Mouse (Mus musculus) ZHBTc4 (cell line): ENCODE data around the gene Padi1.
A peak's percentile ranks its signal among the peaks of the same experiment; 100 is the strongest.

ENCODE experiments used
- DNase-seq: peaks from one replicate; pipeline ENCODE4 v3.0.0-alpha.2; 2011; ENCODE audit warnings: low read depth, low spot score

Padi1 gene

DNA sequence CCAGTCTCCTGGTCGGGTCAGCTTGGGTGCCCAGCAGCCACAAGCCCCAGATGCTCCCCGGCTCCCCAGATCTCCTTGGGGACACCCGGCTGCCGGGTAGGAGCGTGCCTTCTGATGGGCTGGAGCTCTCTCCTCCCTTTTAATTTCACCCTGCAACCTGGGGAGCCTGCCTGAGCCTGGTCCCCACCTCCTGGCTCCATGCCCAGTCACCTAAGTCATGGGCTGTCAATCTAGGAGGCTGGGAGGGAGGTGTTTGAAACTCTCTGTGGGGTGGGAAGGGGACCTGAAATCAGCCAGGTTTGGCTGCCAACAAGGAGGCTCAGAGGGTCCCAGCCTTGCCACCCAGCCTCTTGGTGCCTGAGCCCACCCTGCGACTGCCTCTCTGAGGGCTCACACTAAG is at the start of gene Padi1:
Padi1 (minus strand) TSS at position 113 of the 400 bp plus-strand sequence.
- no peak for DNase-seq

DNA sequence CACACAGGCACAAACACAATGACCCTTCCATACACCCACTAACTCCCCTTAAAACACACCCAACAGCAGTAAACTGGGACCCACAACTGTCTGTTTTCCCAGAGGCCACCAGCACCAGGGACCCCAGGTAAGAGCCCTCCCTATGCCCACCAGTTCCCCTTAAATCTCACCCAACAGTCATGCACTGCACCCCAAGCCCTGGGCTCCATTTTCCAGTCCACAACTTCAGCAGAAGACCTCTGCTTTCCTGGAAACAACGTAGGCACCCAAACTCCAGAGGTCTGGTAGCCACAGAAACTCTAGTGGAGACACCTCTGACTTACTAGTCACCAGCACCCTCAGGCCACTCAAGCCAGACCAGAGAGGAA is 46.6 kb upstream of the Padi1 start:
- no peak for DNase-seq

DNA sequence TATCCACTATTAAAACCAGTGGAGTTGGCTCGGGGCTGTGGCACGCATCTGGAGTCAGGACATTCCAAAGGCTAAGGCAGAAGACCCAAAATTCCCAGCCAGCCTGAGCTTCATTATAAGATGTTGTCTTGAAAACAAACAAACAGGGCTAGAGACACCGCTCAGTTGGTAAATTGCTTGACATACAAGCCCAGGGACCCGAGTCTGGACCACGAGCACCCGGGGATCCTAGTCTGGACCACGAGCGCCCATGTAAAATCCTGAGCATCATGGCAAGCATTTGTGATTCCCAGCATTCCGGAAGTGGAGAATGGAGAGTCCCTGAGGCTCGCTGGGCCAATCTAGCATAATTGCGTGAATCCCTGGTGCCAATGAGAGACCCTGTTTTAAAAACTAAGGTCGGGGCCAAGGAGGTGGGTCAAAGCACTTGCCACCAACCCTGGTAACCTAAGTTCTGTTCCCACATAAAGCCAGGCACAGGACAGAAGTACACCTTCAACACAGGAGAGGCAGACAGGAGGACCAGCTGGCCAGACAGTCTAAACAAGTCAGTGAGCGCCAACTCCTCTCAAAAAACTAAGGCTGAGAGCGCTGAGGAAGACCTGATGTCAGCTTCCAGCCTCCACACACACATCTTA is 46.1 kb upstream of the Padi1 start:
- no peak for DNase-seq

DNA sequence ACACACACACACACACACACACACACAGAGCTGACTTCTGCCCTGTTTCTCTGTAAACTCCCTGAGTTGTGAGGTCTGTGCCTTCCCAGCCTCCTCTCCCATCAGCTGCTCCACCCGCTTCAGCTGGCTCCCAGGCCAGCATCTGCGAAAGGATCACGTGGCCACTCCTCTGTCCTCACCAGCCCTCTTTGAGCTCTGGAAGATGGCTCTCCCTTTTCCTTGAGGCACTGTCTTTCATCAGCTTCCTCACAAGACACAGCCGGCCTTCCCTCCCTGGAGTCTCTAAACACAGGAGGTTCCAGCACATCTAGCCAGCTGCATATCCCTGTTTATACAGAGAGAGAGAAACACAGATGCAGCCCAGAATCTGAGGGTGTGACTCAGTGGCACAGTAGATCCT is 38.3 kb upstream of the Padi1 start:
- no peak for DNase-seq

DNA sequence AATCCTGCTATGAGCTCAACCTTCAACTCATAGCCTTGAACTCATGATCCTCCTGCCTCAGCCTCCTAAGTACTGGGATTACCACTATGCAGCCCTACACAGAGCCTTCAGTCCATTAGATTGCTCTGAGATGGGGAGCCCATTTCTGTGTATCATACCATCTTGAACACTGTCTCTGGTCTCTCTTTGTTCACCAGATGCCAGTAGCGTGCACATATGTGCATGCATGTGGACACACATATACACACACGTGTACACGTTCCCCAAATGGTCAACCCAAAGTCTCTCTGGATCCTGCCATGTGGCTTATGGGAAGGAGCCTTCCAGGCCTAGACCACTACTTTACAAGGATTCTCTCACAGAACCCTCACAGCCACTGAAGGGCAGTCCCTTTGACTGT is 37.4 kb upstream of the Padi1 start:
- DNase-seq = no peak

DNA sequence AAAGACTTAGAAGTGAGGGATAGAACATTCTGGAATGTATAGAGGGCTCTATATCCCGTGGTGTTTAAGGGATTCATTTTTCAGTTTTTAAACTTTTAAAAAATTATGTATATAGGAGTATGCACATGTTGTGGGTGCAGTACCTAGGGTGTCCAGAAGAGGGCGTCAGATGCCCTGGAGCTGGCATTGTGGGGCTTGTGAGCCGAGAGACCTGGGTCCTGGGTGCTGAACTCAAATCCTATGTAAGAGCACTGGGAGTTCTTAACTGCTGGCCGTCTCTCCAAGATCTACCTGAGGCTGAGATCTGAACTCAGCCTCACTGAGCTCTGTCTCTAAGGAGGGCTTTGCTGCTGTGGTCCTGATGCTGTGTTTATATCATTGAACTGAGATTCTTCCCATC is 36.8 kb upstream of the Padi1 start:
- DNase-seq = peak; percentile 74

DNA sequence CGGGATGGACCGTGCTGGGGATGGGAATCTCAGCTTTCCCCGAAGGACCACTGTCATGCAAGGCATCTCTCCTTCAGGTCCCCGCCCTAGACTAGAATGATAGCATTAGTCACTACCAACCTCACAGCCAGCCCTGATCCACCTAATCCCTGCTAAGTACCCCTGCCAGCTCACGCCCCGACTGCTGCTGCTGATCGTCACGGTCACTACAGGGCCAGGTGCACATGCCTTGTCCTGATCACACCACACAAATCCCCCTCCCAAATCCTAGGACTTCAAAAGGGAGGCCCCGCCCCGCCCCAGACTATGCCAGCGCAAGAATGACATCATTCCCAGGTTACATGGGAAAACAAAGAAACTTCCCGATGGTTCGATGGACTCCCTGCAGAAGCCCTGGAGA is 36.2 kb upstream of the Padi1 start:
- no peak for DNase-seq

DNA sequence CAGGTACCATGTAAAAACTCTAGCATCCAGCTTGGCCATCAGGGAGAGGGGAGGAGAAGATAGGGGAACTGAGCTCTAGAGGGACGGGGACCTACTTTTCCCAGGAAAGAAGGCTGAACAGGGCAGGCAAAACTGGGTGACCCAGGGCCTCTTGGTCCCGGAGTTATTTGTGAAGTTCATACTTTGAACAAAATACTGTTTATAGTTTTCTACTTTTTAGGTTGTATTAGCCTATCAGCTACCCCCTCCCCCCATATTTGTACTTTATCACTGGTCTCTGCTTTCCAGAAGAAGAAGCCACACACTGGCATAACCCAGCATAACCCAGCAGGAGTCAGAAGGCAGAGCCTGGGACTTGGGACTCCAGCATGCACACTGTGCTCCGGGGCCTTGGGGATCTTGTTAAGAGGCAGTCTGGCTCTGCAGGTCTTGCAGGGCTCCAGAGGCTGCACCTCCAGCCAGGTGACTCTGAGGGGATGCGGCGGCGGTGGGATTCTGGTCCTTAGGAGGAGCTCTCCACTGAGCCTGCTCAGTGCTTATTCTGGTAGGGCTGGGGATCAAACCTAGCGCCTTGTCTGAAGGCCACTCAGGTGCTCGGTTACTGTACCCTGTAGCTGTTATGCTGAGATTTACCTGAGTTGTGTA is 35.6 kb upstream of the Padi1 start:
- no peak for DNase-seq

DNA sequence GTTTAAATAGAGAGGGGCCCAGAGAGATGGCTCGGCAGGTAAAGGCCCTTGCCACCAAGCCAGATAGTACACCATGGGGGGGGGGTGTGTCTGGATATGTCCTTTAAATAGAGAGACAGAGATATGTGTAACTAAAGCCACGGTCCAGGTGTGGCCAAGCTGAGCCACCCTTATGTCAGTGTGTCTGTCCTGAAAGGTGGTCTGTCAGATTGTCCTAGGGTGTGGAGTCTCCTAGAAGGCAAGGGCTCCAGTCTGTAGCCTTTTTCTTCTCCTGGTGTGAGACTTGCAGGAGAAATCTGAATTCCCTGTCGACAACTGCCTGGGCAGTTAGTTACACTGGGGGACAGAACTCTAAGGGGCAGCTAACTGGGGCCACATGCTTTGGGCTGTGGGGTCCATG is 34.6 kb upstream of the Padi1 start:
- no peak for DNase-seq

DNA sequence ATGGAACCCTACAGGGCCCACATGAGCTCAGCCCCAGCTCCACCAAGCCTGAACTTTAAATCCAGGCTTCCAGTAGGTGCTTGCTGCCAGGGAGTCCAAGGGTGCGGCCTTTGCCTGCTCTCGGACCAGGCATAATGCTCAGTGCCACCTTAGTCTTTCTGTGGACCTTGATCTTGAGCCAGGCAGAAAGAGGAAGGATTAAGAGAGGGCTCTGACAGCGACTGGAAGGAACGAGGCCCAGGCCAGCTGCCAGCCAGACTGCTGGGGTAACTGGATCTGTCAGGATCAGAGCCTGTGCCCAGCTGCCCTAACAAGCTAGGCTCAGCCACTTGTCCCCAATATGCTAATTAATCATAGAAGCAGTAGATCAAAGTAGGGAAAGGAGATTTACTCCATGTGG is 34.2 kb upstream of the Padi1 start:
- DNase-seq = no peak

DNA sequence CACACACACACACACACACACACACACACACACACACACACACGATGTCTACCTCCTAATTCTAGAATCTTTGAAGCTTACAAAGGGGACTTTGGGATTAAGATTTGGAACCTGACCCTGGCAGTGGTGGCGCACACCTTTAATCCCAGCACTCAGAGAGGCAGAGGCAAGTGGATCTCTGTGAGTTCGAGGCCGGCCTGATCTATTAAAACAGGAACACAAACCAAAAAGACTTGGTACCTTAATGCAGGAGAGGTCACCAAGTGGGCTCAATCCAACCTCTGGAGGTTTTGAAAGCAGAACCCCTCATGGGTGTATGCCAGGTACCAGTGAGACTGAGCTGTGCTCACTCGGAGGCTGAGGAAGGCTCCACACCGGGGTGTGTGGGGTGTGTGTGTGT is 33.5 kb upstream of the Padi1 start:
- no peak for DNase-seq

DNA sequence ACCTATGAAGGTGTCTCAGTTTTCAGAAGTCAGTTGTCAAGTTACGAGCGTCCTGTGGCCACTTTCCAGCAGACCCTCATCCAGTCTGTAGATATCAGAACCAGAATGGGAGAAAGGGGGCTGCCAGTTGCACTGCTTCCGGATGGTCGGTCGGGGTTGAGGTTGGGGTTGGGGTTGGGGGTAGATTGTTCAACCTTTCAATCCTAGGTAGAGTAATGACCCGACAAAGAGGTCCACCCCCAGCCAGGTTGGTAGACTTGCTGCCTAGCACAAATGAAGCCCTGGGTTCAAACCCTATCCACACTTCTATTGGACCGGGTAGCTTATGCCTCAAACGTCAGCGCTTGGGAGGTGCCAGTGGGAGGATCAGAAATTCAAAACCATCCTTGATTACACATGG is 33.1 kb upstream of the Padi1 start:
- DNase-seq = no peak

DNA sequence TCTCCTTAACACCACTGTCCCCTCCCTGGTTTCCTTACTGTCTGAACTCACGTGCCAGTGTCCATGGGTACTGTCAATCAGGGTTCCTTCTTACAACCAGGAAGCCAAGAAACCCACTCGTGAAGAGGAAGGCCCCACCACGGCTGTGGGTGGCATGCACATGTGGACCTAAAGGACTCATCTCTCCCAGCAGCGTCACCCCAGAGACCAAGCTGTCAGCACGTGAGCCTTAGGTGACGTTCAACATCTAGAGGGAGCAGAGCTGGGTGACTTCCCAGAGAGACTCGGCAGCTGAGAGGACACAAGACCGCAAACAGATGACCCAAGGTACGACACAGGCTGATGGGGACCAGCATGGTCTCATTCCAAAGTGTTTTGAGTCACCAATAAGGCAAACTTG is 31.9 kb upstream of the Padi1 start:
- DNase-seq = no peak

DNA sequence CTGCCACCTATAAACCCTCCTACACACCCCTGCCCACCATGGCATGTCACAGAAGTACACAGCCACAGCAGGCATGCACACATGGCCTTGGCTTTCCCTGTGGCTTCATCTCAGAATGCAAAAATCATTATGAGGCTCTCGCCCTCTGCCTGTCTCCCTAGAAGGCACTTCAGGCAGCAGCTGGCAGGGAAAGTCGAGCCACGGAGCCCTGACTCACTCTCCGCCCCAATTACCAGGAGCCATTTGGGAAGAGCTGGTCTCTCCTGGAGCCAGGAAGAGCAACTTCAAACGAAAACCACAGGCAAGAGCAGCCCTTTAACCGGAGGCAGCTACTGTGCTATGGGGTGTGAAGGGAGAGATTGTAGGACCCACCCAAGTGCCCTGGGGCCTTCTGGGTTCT is 31.1 kb upstream of the Padi1 start:
- DNase-seq = no peak

DNA sequence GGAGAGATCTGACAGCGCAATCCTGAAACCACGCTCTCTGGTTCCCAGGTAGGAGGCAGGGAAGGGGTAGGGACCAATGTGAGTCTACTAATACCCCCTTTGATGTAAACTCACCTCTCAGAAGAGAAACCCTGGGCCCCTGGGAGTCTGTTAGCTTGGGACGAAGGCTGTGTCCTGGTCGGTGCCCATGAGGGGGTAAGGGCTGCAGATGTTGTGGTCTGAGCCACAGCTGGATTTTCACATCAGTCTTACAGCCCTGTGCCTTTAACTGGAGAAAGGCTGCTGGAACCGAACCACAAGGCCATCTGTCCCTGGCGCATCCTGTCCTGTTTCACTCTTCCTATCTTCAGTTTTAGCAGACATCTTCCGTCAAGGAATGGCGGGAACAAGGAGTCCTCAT is 30.6 kb upstream of the Padi1 start:
- DNase-seq = no peak

DNA sequence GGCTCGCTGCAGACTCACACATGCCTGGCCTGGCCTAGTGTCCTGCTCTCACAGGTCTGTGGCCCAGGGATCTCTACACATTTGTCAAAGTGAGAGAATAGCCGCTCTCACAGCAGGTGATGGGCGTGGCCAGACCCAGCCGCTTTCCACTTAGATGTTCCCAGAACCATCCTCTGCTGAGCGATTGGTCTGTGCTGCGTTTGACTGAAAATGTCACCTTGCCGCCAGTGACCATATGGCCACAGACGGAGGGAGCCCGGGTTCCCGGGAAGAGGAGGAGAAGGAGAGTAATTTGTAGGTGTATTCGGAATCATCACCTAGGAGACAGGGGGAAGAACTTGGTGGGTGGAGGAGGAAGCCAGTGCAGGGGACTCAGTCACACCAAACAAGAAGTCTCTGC is 27.4 kb upstream of the Padi1 start:
- DNase-seq = peak; percentile 35

DNA sequence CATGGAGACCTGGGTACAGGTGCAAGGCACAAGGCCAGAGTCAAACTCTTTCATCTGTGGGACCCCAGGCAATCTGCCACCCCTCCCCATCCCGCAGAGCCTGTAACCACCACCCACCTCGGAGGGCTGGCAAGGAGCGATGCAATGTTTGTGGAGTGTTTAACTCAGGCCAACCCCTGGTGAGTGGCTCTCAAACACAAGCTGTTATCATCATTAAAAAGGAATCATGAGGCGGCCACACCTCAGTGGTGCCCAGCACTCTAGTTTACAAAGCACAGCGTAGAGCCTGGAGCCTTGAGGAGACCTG is 27.1 kb upstream of the Padi1 start:
- no peak for DNase-seq

DNA sequence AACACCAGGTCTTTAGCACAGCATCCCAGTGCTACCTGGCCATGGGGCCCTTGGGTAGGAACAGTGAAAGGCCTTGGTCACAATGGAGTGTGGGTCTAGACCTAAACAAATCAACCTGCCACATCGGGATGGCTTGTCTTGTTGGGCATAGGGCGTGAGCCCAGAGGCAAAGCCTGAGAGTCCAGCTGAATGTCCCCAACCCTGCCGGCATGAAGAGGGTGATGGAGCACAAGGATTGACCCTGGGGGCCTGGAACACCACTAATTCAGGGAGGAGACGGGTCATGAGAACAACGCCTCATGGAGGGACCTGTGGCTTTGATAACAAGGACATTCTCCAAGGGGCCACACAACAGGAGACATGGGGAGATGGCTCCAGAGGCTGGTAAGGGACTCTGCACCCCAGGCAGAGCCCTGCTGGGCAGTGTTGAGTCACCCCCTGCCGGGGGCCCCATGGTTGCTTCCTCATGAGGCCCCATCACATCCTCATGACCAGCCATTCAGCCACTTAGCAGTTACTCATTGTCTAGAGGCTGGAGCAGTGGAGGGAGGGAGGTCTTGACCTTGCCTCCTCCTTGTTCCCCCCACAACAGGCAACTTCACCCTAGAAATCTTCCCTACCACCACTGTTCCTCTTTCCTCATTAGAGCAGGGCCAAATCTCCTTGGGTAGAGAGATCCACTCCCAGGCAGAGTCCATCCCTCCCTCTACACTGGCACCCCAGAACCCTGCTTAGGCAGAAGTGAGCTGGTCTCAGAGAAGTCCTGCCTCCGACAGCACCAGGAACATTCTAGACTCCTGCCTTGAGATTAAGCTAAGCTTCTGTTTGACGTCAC is 26.5 kb upstream of the Padi1 start:
- DNase-seq = no peak

DNA sequence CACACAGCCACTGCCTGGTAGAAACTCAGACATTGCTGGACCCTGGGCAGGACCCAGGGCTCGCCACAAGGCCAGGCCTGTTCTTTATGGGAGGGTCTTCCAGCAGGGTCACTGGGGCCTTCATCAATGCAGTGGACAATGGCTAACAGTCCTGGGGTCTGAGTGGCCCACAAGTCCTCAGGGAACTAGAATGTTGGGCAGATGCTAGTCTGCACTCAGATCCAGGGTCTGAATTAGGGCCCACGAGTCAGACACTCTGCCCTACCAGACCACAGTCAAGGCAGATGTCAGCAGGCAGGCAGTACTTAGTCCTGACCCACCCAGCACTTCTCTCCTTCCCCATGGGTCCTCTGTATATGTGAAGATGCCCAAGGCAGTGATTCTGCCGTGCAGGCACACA is 25.8 kb upstream of the Padi1 start:
- no peak for DNase-seq

DNA sequence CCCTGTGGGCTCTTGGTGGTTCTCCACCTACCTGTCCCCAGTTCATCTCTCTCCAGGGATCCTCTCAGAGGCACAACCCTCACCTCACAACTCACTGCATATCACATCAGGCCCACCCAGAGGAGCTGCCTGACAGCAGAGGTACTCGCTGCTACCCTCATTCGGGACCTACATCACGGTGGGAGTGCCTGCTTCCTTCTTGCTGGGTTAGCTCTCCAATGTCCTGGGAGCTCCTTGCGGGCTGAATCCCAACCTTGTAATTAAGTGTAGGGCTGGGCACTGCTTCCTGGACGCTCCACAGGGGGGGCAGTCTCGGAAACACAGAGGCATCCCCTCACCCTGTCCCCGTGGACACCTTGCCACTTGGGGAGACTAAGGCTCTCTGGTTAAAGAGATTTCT is 25.3 kb upstream of the Padi1 start:
- DNase-seq = no peak

DNA sequence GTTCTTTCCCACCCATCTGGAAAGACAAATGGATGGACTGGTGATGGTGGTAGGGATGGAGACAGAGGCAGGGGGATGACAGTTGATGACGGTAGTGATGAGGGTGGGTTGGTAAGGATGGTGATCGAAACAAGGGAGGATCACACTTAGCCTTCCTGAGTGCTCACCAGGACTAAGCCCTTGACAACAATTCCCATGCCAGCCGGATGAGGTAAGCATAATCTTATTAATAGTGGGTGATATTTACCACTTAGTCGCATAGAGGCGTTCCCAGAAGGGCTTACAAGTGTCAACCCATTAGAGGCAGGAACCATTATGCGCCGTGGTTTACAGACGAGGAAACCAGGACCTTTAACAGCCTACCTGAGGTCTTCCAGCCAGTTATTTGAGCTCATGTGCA is 24.4 kb upstream of the Padi1 start:
- DNase-seq = no peak

DNA sequence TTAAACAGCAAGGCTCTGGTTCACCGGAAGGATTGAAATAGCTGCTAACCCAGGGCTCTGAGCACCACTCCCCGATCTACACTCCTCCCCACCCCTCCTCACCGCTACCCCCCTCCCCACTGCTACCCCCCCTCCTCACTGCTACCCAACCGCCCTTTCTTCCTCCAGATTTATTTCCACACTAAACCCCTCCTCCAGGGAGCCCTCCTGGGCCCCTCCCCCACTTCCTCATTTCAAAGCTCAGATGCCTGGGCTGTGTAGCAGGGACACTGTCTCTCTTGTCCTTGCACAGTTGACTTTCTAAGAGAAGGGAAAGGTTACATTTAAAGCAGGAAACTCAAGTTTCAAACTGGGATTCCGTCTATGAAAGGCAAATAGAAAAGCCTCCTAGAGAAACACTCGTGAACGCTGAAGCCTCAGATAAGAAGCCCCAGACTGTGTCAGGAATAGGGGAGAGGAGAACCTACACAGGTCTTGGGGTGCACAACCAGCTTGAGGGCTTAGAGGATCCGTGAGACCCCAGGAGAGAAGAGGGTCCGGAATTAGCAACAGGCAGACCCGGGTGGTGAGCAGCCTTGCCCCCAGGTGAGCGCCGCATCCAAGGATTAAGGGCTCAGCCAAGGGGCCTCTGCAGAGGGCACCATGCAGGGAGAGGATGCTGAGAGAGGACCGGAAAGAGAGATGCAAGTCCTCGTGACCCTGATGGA is 23.1 kb upstream of the Padi1 start:
- DNase-seq = peak; percentile 70
